In genomic region chr10:33904530-33905481, GRCm38 (mm10) we compare ENCODE assay signal across 7 mouse cellular contexts. TPM values are rescaled to one million over a fixed set of nuclear protein-coding genes. Genes with fewer than 3 reads are reported as not detected.
DNase-seq lines count a peak whose midpoint lies in the region; ATAC-seq and TF ChIP-seq lines count a peak whose summit lies in the region.

Gene Rsph4a, plus strand, starts transcription at chr10:33905111.

- H3K9me3 ChIP-seq in midbrain, embryonic 15.5 days, result no peaks in the 10 kb centered on the region

- peak within 1 kb of the TSS; percentile 48 for H3K4me3 ChIP-seq in kidney, adult 2 months (ENCODE audit: insufficient read depth, low read depth, low read length)
- peak within 1 kb of the TSS; percentile 43 for H3K4me3 ChIP-seq in midbrain, embryonic 15.5 days

- peak; percentile 6 for DNase-seq in T-cell, adult 2 months (ENCODE audit: low spot score)
- DNase-seq in brain, embryonic 18.5 days (ENCODE audit: low read depth, low spot score), result peak; percentile 60
- DNase-seq in frontal cortex, postnatal 36 days (ENCODE audit: low spot score in 2 of 2), result peak; percentile 45 to 63
- peak; percentile 58 for DNase-seq in kidney, adult 2 months
- peak; percentile 44 to 48 for DNase-seq in left cerebral cortex, postnatal 36 days (ENCODE audit: low spot score in 2 of 2)
- peak; percentile 66 for DNase-seq in telencephalon, adult 2 months (ENCODE audit: low read depth, low spot score)

- 7% methylated on average over 17 of the region's 17 CpGs for WGBS in kidney, adult 2 months
- 6% methylated on average over 17 of the region's 17 CpGs for WGBS in midbrain, embryonic 15.5 days

- H3K36me3 ChIP-seq in kidney, adult 2 months (ENCODE audit: control insufficient read depth, insufficient read depth, low read length), result no peaks in the 10 kb centered on the region
- H3K36me3 ChIP-seq in midbrain, embryonic 15.5 days (replicated peaks), result no peaks in the 10 kb centered on the region

- intact Hi-C loops in left cerebral cortex, postnatal 36 days (cut with DNase I), result no loop called here

- TF ChIP-seq POLR2A in kidney, adult 2 months (IDR thresholded peaks at IDR 0.05; ENCODE audit: low read depth, low read length), result no peak

- no peaks in the 10 kb centered on the region for H3K27me3 ChIP-seq in kidney, adult 2 months (replicated peaks; ENCODE audit: control insufficient read depth, insufficient read depth, low read length)
- no peaks in the 10 kb centered on the region for H3K27me3 ChIP-seq in midbrain, embryonic 15.5 days (replicated peaks)

- no peak within 1 kb of the TSS for H3K27ac ChIP-seq in kidney, adult 2 months (ENCODE audit: insufficient read depth, low read depth, low read length)
- no peak within 1 kb of the TSS for H3K27ac ChIP-seq in midbrain, embryonic 15.5 days

- TF ChIP-seq CTCF in kidney, adult 2 months (conservative IDR thresholded peaks at IDR 0.05; ENCODE audit: insufficient read depth, insufficient read length, low read depth, low read length), result no peak

- H3K9ac ChIP-seq in midbrain, embryonic 15.5 days, result peak within 1 kb of the TSS; percentile 23

- H3K4me2 ChIP-seq in midbrain, embryonic 15.5 days, result peak within 1 kb of the TSS; percentile 79

- ATAC-seq in midbrain, embryonic 15.5 days (replicated peaks), result peak; percentile 100

- peaks cover 6% of the 10 kb centered on the region for H3K4me1 ChIP-seq in kidney, adult 2 months (ENCODE audit: control insufficient read depth, insufficient read depth, low read length)
- H3K4me1 ChIP-seq in midbrain, embryonic 15.5 days, result no peaks in the 10 kb centered on the region

RNA-seq across cellular contexts. Expression of gene Rsph4a, which starts in this region (rescaled TPM):
- 0.04 and 0.08 TPM in 2 replicates for polyA plus RNA-seq in kidney, adult 2 months (2012; rRNA removed)
- total RNA-seq in left cerebral cortex, postnatal 36 days (2021), result 1 to 10 TPM; 3.1 to 3.4 TPM
- 1.3 and 1.4 TPM in 2 replicates for polyA plus RNA-seq in midbrain, embryonic 15.5 days (2015; fragmentation: Nextera tagmentation; extraction: Ambion mirVana)

Comparison
In these comparisons a context has a peak if more than half of its experiments do, and no peak if none do; other contexts are left out.
1. Peak in DNase-seq and H3K4me3 ChIP-seq in kidney, adult 2 months; RNA of the gene not detected or under 1 TPM.
2. DNase-seq: peak in every context shown above with its lines; median percentile 66 in telencephalon, adult 2 months; 60 in brain, embryonic 18.5 days; 58 in kidney, adult 2 months; 54 in frontal cortex, postnatal 36 days; 46 in left cerebral cortex, postnatal 36 days; 6 in T-cell, adult 2 months.